Mouse (Mus musculus) bone marrow, adult 2 months (tissue): Measurements from ENCODE around the gene Lix1l. TPM values are rescaled to one million over a fixed set of nuclear protein-coding genes. Genes with fewer than 3 reads are reported as not detected.

Source experiments
- H3K27ac ChIP-seq: fragments of 200-500 bp; 2 replicates; pipeline ENCODE4 v1.5.1; 2012; ENCODE audit warnings: low read depth, mild to moderate bottlenecking, control low read depth, inconsistent platforms, low read length; ENCODE audit not compliant: control insufficient read depth, poor library complexity, insufficient read depth
- H3K4me1 ChIP-seq: fragments of 200-500 bp; 2 replicates; pipeline ENCODE4 v1.6.1; 2011; ENCODE audit warnings: low read length; ENCODE audit not compliant: control insufficient read depth, insufficient read depth
- H3K4me3 ChIP-seq: fragments of 200-500 bp; replicated peaks from 2 replicates; pipeline ENCODE3; 2011; ENCODE audit warnings: mild to moderate bottlenecking, low read depth, low read length, control low read depth; ENCODE audit not compliant: control insufficient read depth
- CTCF ChIP-seq: fragments of 200-500 bp; IDR thresholded peaks from 2 replicates; pipeline ENCODE4 v1.5.1; 2011; ENCODE audit warnings: low read length, control low read depth; ENCODE audit not compliant: control insufficient read depth, insufficient read depth
- POLR2A ChIP-seq: fragments of 200-500 bp; IDR thresholded peaks from 2 replicates; pipeline ENCODE4 v1.6.1; 2011; ENCODE audit warnings: low read depth, mild to moderate bottlenecking, control low read depth, low read length, borderline replicate concordance; ENCODE audit not compliant: control insufficient read depth
- WGBS: fragments of 180-500 bp; shearing (Covaris S2); methylation state at CpG from one replicate; pipeline ENCODE4 v1.1.7; 2018; 5-methylcytosine and 5-hydroxymethylcytosine counted together
- polyA plus RNA-seq: library from polyadenylated mRNA; stranded (reverse); fragments of >200 nt; gene quantifications from 2 replicates; pipeline ENCODE4 v1.2.4, GENCODE M21; 2011; ENCODE audit warnings: low replicate concordance; ENCODE audit not compliant: missing spikeins, insufficient read depth, insufficient read length

Lix1l gene
- polyA plus RNA-seq, 1 experiment = 5.7 TPM

GRCm38 (mm10) chr3:96561946-96562681 is 38.8 kb upstream of the Lix1l start:
- no peak for TF ChIP-seq CTCF
- Histone ChIP-seq H3K4me3 (peak overlapping the region; percentile 19), H3K27ac (no peak overlapping the region), H3K4me1 (peaks cover 8% of the 10 kb centered on the region)
- WGBS = 31% methylated on average over 10 of the region's 10 CpGs

DNA sequence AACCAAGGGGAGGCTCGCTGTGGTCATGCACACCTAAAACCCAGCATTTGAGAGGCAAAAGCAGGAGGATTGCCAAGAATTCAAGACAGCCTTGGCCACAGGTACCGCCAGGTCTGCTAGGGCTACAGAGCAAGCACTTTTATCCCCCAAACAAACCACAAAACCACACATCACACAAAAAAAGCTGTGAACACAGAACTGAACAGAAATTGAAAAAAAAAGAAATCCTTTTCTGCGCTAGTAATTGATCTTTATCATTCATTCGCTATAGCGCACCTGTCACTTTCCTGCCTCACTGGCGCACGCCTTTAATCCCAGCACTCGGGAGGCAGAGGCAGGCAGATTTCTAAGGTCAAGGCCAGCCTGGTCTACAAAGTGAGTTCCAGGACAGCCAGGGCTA is 37.7 kb upstream of the Lix1l start:
- TF ChIP-seq POLR2A (no peak), CTCF (no peak)
- peaks cover 8% of the 10 kb centered on the region for H3K4me1 ChIP-seq
- H3K4me3 ChIP-seq = no peak overlapping the region
- 41% methylated on average over 8 of the region's 8 CpGs for WGBS
- H3K27ac ChIP-seq = no peak overlapping the region

- 23% methylated on average over 10 of the region's 10 CpGs for WGBS
- H3K4me3 ChIP-seq = no peak overlapping the region
- peaks cover 8% of the 10 kb centered on the region for H3K4me1 ChIP-seq
- peak overlapping the region; percentile 64 for H3K27ac ChIP-seq
- TF ChIP-seq CTCF (no peak), POLR2A (no peak)
These were observed 36.9 kb upstream of the Lix1l start for GRCm38 (mm10) chr3:96563911-96564632.

- Histone ChIP-seq H3K4me3 (peak overlapping the region; percentile 2), H3K27ac (peak overlapping the region; percentile 64)
- 1% methylated on average over 7 of the region's 7 CpGs for WGBS
These were observed 36.3 kb upstream of the Lix1l start for GRCm38 (mm10) chr3:96564633-96565032.

GRCm38 (mm10) chr3:96565105-96565504 is 35.8 kb upstream of the Lix1l start:
- peak overlapping the region; percentile 49 for H3K27ac ChIP-seq
- peaks cover 8% of the 10 kb centered on the region for H3K4me1 ChIP-seq
- H3K4me3 ChIP-seq = no peak overlapping the region
- 55% methylated on average over 3 of the region's 3 CpGs for WGBS
- TF ChIP-seq CTCF (no peak), POLR2A (no peak)

More at GRCm38 (mm10) chr3:96564633-96565032, 36.3 kb upstream of the Lix1l start:
- H3K4me1 ChIP-seq = peaks cover 8% of the 10 kb centered on the region
- TF ChIP-seq CTCF (no peak), POLR2A (no peak)

DNA sequence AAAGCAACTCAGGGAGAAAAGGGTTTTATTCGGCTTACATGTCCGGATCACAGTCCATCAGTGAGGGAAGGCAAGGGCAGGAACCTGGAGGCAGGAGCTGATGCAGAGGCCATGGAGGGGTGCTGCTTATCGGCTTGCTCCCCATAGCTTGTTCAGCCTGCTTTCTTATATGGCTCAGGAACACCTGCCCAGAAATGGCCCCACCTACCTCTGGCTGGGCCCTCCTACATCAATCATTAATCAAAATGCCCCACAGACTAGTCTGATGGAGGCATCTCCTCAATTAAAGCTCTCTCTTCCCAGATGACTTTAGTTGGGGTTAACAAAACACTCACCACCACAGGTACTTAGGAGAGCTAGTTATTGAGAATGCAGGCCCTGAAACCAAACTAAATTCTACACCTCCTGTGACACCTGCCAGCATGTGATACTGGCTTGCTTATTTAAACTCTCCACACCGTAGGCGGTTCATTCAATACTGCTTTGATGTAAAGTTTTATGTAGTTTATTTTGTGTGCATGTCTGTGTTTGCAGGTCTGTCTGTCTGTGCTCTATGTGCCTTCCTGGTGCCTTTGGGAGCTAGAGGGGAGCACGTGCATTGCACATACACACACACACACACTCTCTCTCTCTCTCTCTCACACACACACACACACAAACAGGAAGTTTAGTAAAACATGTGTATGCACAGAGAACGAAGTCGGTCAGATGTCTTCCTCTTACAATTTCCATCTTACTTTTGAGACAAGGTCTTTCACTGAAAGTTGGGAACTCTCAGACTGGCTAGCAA is 34.1 kb upstream of the Lix1l start:
- H3K4me1 ChIP-seq = peaks cover 12% of the 10 kb centered on the region
- H3K4me3 ChIP-seq = no peak overlapping the region
- WGBS = 57% methylated on average over 8 of the region's 8 CpGs
- TF ChIP-seq POLR2A (no peak), CTCF (no peak)
- H3K27ac ChIP-seq = peak overlapping the region; percentile 30; the same call in 1 of the 2 replicates

GRCm38 (mm10) chr3:96568605-96569004 is 32.3 kb upstream of the Lix1l start:
- WGBS = 79% methylated on average over 8 of the region's 8 CpGs
- TF ChIP-seq CTCF = no peak
- TF ChIP-seq POLR2A = no peak
- H3K27ac ChIP-seq = no peak overlapping the region
- peaks cover 12% of the 10 kb centered on the region for H3K4me1 ChIP-seq
- no peak overlapping the region for H3K4me3 ChIP-seq

- 88% methylated on average over 13 of the region's 13 CpGs for WGBS
- H3K4me3 ChIP-seq = no peak overlapping the region
- H3K4me1 ChIP-seq = peaks cover 9% of the 10 kb centered on the region
- TF ChIP-seq CTCF (no peak), POLR2A (no peak)
- no peak overlapping the region for H3K27ac ChIP-seq
These were observed 31.4 kb upstream of the Lix1l start for GRCm38 (mm10) chr3:96569506-96569905.
